Mouse (Mus musculus): ENCODE data around the gene Plpp3. TPM values are rescaled to one million over a fixed set of nuclear protein-coding genes. Genes with fewer than 3 reads are reported as not detected.

Plpp3 gene
- total RNA-seq, 4 experiments from 2014 or later, result 191 to 207 (median 194) TPM

DNA sequence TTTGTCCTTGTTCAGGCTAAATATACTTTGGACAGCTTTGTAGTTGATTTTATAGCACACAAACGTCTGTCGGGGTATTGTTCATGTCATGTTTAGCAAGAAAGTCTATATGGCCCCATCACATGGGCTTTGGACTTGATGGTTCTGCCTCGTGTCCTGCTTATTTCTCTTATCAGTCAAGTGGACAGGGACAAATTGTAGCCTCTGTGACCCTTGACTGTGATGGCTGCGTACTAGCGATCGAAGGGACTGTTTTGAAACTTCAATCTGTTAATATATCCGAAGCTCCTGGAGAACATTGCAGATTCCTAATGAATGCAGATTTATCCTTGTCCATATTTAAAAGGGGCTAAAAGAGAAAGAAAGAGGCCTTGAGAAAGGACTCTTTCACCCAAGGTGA, 30.7 kb downstream of the Plpp3 start:
- DNase-seq (ENCODE audit: low spot score in 2 of 2), result no peak

DNA sequence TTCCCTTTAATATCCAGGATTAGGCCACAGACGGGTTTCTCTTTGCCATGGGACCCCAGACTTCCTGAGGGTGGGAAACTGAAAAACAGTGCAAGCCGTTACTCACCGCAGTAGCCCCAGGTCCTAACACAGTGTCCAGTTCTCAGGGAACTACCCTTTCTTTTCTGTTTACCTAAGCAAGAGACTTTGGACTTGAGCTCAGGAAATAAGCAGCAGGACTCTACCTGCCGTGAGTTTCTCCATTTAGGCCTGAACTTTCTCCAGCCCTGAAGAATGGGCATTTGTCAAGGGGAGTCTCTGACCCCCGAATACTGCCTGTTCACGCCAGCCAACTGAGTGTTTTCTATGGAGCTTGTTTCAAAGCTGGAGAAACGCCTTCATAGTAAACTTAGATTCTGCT, 31.7 kb downstream of the Plpp3 start:
- DNase-seq (ENCODE audit: low spot score in 2 of 2), result no peak

DNA sequence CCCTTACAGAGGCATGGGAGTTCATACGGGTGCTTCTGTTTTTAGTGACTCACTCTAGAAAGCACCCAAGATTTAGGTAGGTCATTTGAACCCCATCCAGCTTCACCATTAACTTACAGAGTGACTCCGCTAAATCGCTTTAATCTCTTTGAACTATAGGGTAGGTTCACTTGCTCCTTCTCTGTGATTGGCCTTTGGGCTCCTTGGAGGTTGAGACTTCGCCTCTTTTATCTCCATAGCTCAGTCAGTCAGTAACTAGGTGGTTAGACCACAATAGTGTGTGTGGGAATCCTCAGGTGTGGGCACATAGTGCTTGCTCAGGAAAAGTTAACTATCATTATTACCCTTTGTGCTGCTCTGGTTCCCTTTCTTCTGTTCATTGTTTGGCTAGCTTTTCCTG, 33.7 kb downstream of the Plpp3 start:
- DNase-seq (ENCODE audit: low spot score in 2 of 2), result no peak

DNA sequence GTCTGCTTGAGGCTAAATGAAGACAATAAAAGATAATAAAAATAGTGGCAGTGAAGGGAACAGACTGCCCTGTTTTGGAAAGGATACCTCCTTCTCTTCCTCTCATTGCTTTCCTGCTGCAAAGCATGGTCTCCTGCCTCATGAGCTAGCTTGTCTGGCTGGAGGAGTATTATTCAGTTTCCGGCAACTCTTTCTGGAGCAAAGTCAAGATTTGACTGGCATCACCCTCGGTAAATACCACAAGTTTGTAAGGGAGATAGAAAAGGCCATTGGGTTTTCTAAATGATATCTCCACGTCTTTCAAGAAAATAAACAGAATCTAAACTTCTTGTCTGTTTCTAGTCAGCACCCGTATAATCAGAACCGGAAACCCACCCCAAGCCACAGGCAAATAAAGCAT, 34.4 kb downstream of the Plpp3 start:
- no peak for DNase-seq (ENCODE audit: low spot score in 2 of 2)

DNA sequence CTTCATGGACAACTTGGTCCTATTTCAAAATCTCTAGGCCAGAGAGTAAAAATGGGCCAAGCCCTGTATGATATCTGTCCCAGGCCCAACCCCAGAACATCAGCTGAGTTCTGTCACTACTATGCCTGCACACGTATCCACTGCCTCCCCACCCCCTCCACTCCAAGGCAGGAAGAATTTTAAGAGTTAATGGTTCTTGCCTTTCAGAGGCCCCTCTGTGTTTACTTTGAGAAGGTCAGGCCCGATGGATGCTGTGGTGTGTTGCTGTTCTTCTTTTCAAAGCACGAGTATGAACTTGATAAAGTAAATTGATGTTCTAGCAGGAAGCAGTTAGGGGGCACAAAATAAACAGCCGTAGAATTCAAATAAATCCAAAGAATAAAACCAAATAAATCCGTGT, 35.5 kb downstream of the Plpp3 start:
- no peak for DNase-seq (ENCODE audit: low spot score in 2 of 2)

DNA sequence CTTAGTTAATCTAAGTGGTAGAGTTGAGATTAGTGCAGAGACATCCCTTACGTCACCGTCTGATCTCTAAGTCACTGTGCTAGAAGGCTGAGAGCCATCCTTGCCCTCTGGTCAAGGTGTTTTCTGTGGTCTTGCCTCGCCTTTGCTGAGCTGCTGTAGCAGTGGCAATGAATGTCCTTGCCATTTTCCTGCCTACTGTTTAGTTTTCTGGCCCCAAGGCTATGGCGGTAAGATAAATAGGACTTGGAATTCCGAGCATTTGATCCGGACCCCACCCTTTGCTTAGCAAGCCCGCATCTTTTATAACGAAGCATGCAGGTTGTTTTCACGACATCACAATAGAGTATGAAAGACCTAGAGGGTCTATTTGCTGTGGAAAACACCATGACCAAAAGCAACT, 38.1 kb downstream of the Plpp3 start:
- DNase-seq (ENCODE audit: low spot score in 2 of 2), result no peak

DNA sequence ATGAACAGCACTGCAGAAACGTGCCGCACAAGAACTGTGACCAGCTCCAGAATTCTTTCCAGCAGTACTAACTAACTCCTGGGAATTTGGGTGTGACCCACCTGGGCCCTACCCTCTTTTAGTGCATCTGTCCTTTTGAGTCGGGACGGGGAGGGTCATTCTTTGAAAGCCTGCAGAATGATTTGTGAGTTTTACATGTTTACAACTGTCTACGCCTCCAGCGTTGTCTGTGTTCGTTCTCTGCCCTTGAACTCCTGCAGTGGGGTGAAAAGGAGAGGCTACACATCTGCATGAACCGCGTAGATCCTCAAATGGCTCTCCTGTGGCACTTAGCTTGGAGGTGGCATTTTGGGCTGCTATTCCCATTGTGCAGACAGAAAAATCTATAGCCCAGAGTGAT, 39.0 kb downstream of the Plpp3 start:
- no peak for DNase-seq (ENCODE audit: low spot score in 2 of 2)

DNA sequence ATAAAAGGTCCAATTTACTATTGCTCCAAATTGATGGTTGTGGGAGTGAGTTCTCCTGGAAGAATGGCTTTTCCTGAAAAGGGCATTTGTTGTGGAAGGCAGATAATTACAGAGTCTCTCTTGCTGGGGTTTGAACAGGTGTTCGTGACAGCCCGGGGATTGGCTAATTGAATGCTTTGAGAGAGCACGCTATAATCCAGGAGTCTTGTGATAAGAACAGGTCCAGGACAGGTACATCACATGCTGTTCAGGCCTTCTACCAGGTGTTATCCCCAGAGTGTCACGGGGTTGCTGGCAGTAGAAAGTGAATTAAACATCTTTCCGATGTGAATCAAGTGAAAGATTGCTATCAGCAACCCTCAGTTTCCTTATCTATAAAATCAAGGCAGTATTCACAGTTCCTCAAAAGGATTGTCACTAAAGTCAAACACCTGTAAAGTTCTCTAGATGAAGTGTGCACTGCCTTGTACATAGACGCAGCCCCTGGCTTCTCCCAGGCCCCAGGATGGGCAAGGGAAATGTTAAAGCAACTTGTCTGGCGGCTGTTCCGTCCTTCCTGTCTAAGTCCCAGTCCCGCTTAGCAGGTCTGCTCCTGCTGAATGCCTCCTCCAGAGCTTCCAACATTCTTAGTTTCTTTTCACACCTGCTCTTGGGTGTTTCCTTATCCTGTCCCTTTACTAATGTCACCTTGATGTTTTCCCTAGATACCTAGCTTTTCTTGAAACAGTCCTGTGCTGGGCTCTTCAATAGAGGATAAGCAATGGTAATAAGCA, 40.0 kb downstream of the Plpp3 start:
- DNase-seq (ENCODE audit: low spot score in 2 of 2), result no peak

DNA sequence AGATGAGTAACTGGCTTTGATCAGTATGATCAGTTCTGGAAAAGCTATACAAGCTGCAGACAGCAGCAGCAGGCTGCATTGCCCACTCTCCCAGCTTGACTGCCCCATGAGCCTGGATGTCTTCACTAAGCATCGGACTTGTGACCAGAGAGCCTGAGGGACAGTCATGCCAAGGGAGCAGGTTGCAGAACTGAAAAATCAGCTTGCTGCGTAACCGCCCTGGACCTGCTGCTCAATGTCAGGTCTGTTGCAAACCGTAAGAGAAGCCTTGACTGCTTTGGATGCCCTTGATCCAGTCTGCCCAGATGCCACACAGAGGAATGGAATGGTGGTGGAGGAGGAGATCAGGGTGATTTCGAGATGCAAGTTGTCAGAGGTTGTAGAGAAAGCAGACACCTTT, 41.5 kb downstream of the Plpp3 start:
- no peak for DNase-seq (ENCODE audit: low spot score in 2 of 2)

DNA sequence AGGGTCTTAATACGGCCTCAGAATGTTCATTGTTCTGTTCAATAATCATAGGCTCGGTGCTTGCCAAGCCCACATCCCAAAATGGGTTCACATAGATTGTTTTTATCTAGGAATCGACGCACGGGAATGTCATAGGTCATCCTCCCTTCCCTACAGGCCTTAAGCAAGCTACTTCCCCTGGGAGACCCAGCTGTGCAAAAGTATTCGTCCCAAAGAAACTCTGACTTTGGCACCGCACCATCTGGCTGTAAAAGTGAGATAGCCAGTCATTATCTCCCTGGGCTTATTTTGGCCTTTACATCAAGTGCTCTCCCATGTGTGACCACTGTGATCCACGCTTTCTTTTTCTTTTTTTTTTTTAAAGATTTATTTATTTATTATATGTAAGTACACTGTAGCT, 42.2 kb downstream of the Plpp3 start:
- DNase-seq (ENCODE audit: low spot score in 2 of 2), result no peak

DNA sequence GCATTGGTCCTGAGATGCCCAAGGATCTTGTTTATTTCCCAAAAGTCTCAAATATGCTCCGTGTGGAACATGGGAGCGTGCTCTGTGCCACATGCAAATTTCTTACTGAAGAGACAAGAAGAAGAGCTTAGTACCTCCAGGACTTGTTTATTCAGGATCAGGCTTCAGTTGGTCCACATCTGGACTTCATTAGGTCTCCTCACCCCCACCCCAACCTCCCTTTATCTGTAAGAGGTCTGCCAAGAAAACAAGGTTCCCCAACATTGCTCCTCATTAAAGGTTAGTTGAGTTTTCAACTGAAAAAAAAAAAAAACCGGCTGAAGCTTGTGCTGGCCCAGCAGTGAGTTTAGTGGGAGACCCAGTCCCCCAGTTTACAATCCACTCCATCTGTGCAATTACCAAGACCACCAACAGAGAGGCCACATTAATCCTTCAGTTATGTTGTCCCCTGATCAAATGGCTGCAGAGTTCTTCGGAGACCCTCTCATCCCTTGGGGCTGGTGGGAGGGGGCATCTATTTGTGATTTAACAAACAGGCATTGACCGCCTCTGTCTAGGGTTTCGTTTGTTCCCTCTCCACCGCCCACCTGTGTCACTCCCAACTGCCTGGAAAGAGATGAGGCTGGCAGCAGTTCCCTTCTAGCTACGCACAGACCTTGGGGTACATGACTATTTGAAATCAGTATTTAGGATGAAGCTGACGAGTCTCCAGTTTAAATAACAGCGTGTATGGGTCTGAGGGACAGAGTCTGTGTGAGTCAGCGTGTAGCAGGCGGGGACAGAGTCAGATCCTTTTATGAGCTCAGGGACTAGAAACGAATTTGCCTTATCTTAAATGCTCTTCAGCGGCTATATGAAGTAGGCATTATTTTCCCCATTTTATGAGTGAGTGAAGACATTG, 43.7 kb downstream of the Plpp3 start:
- no peak for DNase-seq (ENCODE audit: low spot score in 2 of 2)

DNA sequence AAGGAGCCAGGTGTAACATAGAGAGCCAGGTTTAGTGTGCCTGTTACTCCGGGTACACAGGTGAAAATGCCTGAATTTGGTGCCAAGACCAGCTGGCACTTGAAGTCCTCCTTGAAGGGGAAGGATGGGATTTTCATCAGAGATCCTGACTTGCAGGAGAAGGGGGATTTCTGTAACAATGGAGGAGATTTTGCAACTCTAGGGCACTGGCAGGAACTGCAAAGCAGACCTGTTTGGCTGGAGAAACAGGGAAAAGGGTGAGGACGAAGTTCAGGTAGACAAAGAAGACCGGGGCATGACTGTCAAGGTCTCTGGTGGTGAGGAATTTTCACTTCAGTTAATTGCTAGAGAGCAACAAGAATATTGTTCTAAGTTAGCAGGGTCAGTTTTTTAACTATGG, 45.3 kb downstream of the Plpp3 start:
- DNase-seq (ENCODE audit: low spot score in 2 of 2), result no peak

DNA sequence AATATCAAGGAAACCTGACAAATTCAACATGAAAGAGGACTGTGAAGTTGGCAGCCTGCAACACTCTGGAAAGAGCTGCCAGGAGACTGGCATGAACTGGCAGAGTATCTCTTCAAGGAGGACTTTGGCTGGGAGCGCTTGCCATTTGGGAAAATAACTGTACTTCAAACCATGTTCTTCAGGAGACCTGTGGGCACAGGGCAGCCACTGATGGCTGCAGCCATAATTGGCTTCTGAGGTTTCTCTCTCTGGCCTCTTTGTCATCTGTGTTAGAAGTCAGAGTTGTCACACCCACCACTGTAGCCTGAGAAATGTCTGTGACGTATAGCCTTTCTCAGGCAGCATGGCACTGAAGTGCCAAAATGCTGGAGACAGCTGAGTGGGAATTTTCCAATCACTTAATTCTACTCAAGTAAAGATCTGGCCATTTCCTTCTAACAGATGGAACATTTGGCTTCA, 46.2 kb downstream of the Plpp3 start:
- DNase-seq (ENCODE audit: low spot score in 2 of 2), result no peak

DNA sequence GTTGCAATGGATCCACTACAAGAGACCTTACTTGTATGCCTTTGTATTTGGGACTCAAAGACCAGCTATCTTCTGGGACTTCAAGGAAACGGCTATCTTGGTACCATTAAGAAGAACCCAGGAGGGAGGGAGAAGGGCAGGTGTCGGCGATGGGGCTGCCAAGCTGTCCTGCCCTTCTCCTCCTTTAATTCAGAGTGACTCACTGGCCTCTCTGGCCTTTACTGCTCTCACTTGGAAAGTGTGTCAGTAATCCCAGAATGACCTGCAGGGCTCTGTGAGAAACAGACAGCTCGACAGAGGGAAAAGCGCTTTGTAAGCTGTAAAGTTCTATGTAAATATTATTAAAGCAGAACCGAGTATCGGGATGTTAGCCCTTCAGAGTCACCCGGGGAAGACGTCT, 46.9 kb downstream of the Plpp3 start:
- DNase-seq (ENCODE audit: low spot score in 2 of 2), result no peak

DNA sequence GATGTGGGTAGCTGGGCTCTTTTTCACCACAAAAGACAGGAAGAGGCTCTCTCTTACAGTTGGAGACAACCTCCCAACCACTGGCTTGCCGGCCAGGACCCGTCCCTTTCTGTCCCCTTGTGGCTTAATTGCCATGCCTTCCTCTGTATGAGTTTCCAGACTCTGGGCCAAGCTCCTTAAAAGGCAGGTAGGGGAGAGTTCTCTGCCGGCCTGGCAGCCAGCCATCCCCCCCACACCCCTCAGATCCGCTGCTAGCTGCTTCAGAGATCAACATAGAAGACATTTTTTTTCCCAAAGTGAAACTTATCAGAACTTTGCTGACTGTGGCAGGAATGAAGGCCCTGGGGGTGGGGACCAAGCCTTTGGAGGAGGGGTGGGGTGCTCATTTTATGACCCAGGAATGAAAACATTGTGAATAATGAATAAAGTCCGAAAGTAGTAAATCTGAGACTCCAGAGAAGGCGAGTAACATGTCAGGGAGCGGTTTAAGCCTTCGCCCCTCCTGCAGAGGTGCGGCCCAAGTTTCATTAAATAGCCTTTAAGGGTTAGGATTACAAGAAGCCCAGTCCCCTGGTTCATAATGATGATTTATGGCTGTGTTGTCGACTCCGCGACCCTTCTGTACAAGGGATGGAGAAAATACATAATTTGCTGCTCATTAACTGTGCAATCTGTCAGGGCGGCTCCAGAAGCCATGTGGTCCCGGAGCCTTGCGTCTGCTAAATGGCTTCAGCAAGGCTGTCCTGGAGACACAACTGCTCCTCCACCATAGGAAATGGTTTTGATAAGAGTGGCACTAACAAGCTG, 48.1 kb downstream of the Plpp3 start:
- DNase-seq (ENCODE audit: low spot score in 2 of 2), result no peak

DNA sequence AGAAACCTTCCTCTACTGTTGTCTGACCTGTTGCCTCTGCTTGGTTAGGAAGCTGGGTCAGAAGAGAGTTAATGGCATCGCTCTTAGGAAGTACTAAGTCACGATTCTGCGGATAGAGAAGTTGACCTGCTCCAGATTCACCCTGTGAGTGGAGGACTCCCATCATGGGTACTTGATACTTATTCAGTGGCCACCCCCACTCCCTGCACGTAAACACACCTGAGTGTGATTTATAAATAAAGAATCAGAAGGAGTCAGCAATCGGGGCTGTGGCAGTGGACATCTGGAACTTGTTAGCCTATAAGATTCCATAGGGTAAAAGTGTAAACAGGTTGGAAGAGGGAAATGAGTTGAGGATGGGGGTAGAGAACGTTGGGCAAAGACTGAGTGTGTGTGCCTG, 49.0 kb downstream of the Plpp3 start:
- DNase-seq (ENCODE audit: low spot score in 2 of 2), result no peak

DNA sequence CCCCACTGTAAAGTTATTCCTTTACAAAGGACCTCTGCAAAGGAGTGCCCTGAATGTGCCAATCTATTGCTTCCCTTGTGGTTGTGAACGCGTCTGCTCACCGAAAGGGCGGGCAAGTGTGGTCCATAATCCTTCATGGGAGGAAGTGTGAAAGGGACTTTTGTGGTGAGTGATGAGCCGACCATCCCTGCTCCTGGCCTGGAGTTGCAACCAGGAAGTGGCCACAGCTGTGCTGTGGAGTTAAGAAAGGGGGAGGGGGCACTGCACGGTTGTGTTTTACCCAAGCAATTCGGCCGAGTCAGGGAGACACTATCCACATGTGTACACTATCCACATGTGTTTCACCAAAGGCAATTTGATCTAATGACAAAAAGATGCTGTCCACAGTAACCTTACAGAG, 49.8 kb downstream of the Plpp3 start:
- no peak for DNase-seq (ENCODE audit: low spot score in 2 of 2)

DNA sequence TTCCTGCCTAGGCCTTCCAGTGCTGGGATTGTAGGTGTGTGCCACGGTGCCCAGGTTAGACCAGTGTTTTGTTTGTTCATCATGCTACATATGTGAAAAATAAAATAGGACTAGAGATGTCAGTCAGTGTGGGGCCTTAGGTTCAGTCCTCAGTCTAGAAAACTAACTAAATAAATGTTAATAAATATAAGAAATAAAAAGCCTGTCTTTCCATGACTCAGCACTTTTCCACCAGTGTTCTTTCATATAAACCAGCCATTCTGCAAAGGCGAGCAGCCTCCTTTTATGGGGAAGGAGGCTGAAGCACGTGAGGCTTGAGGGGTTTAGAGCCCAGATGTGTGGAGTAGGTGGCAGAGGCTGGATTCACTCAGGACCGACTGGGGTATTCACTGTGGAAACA, 50.5 kb downstream of the Plpp3 start:
- DNase-seq (ENCODE audit: low spot score in 2 of 2), result no peak

DNA sequence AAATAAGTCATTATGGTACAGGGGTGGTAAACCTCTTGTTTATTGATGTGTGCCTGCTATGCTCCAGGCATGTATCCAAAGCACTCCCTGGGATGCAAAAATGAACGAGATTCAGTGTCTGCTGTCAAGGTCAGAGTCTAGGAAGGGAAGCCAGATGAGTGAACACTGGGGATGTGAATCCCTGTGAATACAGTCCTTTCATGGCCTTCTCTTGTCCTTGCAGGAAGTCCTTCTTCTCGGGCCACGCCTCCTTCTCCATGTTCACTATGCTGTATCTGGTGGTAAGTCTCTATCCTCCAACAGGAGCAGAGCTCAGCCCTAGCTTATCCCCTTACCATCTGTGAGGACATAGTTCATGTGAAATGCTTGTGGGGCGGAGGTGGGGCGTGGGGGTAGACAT, 51.8 kb downstream of the Plpp3 start:
- no peak for DNase-seq (ENCODE audit: low spot score in 2 of 2)

DNA sequence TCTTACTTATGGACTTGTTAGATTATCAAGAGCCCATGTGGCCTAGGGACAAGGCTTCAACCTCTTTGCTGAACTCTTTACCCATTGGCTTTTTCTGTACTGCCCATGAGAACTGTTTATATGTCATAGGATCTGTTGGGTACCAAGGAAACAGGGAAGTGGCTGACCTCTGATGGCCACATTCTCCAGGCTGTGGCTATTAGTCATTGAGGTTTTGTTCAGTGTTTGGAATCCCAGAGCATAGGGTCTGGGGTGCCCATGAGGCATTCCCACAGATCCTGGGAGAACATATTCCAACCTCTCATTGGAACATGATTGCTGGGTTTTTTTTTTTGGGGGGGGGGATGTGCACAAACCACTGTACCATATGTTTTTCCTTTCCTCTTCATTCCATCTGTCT, 56.2 kb downstream of the Plpp3 start:
- no peak for DNase-seq (ENCODE audit: low spot score in 2 of 2)

DNA sequence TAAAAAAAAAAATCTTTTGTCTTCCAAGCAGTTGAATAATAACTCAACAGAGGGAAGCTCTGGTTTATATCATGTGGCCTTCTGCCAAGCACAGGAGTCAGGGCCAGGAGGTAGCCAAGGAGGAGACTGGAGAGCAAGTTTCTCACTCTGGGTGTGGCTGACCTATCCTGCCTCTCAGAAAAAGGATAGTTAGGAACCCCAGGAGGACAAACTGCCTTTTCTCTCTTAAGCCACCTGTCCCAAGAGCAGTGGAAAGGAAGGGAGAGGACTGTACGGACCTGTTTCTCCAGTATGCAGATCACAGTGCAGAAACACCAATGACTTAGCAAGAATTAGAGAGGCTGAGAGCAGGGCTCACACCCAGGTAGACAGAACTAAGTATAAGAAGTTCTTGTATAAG, 57.3 kb downstream of the Plpp3 start:
- DNase-seq (ENCODE audit: low spot score in 2 of 2), result no peak
